Mouse (Mus musculus) MEL (cell line): ENCODE results near the gene Qtrt1.

Experiments
- CHD1 ChIP-seq: IDR thresholded peaks from 2 replicates; pipeline ENCODE4 v1.6.1; 2012; ENCODE audit warnings: low read depth, mild to moderate bottlenecking, inconsistent platforms, low read length, improper control_type of control experiment
- CTCF ChIP-seq, 3 experiments: IDR thresholded peaks in 2 of 3; conservative IDR thresholded peaks in 1 of 3; 2 replicates each; pipeline ENCODE4 v1.5.1; 2011 to 2012; ENCODE audit warnings: low read length in 3 of 3, low read depth in 2 of 3, mild to moderate bottlenecking in 2 of 3, improper control_type of control experiment in 1 of 3, inconsistent platforms in 1 of 3, mixed read lengths in 1 of 3, moderate library complexity in 1 of 3; ENCODE audit not compliant: control insufficient read depth in 1 of 3, insufficient read depth in 1 of 3, poor library complexity in 1 of 3, severe bottlenecking in 1 of 3
- GABPA ChIP-seq: IDR thresholded peaks from 2 replicates; pipeline ENCODE4 v1.6.1; 2012; ENCODE audit warnings: low read depth, mild to moderate bottlenecking, inconsistent platforms, low read length, improper control_type of control experiment, moderate library complexity
- MAFK ChIP-seq: IDR thresholded peaks from 2 replicates; pipeline ENCODE4 v1.6.1; 2011; ENCODE audit warnings: low read depth, mild to moderate bottlenecking, low read length, improper control_type of control experiment, borderline replicate concordance
- MYB ChIP-seq: IDR thresholded peaks from 2 replicates; pipeline ENCODE4 v1.6.1; 2011; ENCODE audit warnings: mild to moderate bottlenecking, low read depth, low read length, improper control_type of control experiment
- NRF1 ChIP-seq: IDR thresholded peaks from 2 replicates; pipeline ENCODE4 v1.6.1; 2014; ENCODE audit warnings: low read depth, mild to moderate bottlenecking, inconsistent platforms, low read length, improper control_type of control experiment, moderate library complexity; ENCODE audit not compliant: poor library complexity, insufficient read depth, severe bottlenecking
- POLR2A ChIP-seq, 2 experiments: IDR thresholded peaks; 2 replicates each; pipeline ENCODE4 v1.6.1; 2011 to 2012; ENCODE audit warnings: low read length in 2 of 2, mild to moderate bottlenecking in 2 of 2, control low read depth in 1 of 2, improper control_type of control experiment in 1 of 2, low read depth in 1 of 2, moderate library complexity in 1 of 2; ENCODE audit not compliant: control insufficient read depth in 1 of 2, insufficient read depth in 1 of 2, poor library complexity in 1 of 2
- POLR2AphosphoS2 ChIP-seq: IDR thresholded peaks from 2 replicates; pipeline ENCODE4 v1.6.1; 2011; ENCODE audit warnings: low read length, improper control_type of control experiment

- TF ChIP-seq CTCF (IDR thresholded peaks at IDR 0.05 in 2 of 3, conservative IDR thresholded peaks at IDR 0.05 in 1 of 3; ENCODE audit: control insufficient read depth in 1 of 3, insufficient read depth in 1 of 3, low read depth in 2 of 3, low read length in 3 of 3, poor library complexity in 1 of 3, severe bottlenecking in 1 of 3): no peak
- TF ChIP-seq NRF1: no peak
- TF ChIP-seq POLR2A (IDR thresholded peaks at IDR 0.05; ENCODE audit: control insufficient read depth in 1 of 2, insufficient read depth in 1 of 2, low read depth in 1 of 2, low read length in 2 of 2, poor library complexity in 1 of 2): 0 out of 4 replicates have a peak, but pooled peaks of 1 of the 2 experiments have one; percentile 3
- no peak; the same call in 1 of the 2 replicates for TF ChIP-seq POLR2AphosphoS2
- no peak for TF ChIP-seq MYB
- TF ChIP-seq CHD1: no peak
- no peak for TF ChIP-seq MAFK
- no peak for TF ChIP-seq GABPA
Observed at GRCm38 (mm10) chr9:21403745-21404144, 7.9 kb upstream of the Qtrt1 start.
